Mouse (Mus musculus) erythroid progenitor cell, adult 5-6 weeks (primary cell): ENCODE measurements around the gene Cyp2d11. TPM values are rescaled to one million over a fixed set of nuclear protein-coding genes. Genes with fewer than 3 reads are reported as not detected.
"Not testable (repeated sequence)": the region's sequence is repeated elsewhere in the genome, so short reads cannot be mapped to it uniquely, and the experiment has no call there.

ENCODE experiments used
- ATAC-seq: replicated peaks from 2 replicates; pipeline ENCODE4 v1.8.0; 2016; ENCODE audit warnings: moderate number of reproducible peaks, mild to moderate bottlenecking, moderate TSS enrichment, inconsistent platforms; ENCODE audit not compliant: poor library complexity, low FRiP score, severe bottlenecking
- total RNA-seq, 2 experiments: library from RNA; stranded (forward) in 1 of 2; stranded (reverse) in 1 of 2; fragments of 150-400 nt in 1 of 2; fragments of 186-747, 209-891 nt in 1 of 2; gene quantifications; 2 replicates each; pipeline versions ENCODE4 v1.2.3 to v1.2.4; 2015 to 2017; ENCODE audit warnings: low replicate concordance in 2 of 2

Cyp2d11 gene
- total RNA-seq, 2 experiments from 2014 or later, result not detected

DNA sequence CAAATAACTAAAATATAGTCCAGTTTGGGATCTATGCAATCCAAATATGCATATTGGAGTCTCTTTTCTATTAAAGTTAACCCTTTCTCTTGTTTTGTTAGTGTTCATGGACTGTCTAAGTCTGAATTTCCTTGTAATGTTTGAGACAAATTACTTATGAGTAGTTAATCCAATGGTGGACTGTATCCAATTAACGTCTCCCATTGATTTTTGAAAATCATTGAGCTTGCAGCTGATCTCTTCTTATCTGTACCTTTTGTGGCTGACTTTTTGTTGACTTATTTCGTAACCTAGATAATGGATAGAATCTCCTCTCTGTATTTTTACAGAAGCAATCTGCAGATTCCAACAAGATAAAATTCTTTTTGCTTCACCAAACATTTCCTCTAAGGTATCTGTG is 11.4 kb downstream of the Cyp2d11 start:
- no peak for ATAC-seq

DNA sequence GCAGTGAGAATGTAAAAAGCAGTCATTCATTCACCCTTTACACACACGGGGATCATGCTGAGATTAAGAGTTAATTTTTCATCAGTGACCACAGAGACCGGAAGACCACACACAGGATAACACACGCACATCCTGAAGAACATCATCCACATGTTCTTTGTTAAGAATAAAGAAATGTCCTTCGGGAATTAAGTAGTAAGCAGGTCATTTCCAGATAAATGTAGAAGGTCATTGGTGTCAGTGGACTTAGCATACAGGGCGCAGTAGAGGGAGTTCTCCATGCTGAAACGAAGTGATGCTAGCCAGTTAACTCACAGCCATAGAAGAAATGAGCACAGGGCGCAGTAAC is 13.1 kb downstream of the Cyp2d11 start:
- no peak for ATAC-seq

DNA sequence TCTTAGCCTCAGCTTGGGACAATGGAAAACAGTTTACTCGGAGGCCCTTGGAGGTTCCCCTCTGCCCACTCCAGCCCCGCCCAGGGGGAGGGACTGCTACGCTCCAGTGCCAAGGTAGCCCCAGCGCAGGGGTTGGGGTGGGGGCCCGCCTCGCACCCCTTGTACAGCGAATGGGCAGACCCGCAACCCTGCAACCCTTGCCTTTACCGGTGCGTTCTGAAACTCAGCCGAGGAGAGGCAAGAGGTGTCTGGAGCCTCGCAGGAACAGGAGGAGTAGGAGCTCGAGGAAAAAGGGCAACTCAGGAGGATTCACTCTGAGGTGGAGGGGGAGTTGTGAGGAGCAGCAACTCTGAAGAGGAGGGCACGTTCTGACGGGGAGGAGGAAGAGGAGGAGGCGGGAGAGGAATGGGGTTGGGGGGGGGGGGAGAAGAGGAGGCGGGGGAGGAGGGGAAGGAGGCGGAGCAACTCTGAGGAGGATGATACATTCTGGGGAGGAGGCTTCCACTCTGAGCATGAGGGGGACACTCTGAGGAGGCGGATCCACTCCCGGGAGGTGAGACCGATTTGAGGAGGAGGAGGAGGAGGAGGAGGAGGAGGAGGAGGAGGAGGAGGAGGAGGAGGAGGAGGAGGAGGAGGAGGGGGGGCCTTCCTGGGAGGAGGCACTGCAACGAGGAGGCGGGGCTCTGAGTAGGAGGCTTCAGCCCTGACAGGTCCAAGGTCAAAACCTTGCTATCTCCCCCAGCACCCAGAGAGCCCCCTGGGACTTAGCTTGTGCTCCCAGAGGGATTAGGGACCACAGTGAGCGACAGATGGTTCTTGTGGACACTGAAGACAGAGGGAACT is 13.7 kb downstream of the Cyp2d11 start, which contains the start of gene Cyp2d22:
Cyp2d22 (minus strand) TSS at position 390 of the 843 bp plus-strand sequence.
- no peak; the same call in 1 of the 2 replicates for ATAC-seq

DNA sequence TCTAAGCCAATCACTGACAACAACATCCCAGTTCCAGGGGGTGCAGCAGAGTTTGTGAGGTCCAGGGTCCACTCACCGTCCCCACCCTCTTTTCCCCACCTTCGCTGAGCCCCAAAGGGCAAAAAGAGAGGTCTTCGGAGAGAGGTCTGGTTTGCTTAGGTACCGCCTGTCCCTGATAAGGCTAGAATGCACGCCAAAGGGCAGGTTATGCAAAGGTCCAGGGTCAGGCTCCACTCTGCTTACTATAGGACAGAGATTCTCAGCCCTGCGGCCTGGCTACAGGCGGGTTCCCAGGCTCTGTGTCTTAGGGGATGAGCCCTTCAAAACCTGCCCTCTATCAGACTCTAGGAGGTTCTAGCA is 14.3 kb downstream of the Cyp2d11 start:
- ATAC-seq, result no peak

DNA sequence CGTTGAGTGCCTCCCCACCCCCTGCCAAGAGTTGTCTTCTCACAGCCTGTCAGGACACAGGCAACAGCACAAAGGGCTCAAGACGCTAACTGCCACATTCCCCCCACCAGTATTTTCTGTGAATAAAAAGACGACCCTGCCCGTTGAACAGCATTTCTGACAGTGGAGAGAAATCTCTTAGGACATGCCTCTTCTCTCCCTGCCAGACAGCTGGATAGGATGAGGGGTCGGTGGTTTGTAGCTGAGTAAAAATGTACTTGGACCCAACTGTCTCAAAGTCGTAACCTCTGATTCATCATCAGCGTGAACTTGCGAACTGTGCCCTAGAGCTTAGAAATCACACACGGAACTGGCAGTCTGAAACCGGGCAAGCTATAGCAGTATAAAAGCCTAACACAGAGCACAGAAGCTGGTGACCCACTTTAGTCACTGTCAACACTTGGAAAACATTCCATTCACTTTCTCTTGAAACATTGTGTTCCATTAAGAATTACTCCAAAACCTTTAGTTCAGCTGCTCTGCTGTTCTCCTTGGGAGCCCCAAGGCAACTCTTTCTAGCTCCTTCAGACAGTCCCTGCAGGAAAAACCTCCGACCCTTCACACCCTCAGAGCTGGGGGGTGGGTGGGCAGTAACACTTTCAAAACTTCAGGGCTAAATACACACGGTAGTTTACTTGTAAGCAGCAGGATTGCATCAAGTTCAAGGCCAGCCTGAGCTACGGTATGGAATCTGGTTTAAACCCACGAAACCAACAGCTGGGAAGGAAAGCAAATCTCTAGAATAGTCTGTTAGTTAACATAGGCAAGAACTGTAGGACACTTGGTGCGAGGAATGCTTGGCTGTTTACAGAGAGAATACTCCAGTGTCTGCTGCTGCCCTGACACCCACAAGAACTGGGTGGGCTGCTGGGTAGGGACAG is 15.3 kb downstream of the Cyp2d11 start:
- no peak for ATAC-seq

DNA sequence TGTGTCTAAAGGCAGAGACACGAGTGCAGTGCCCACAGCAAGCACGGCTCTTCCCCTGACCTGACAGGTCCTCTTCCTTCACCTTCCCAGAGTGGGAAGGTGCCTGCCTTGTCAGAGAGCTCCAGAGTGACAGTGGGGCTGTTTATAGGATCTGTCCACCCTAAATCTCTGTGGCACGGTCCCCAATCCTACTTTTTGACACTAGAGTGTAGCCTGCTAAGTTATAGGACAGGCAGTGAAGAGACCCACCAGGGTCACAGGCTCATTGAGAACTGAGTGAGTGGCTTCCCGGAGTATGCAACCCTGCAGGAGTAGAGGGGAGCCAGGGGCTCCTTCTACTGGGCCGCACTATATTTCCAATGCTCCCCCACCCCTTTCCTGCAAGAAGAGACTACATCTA is 16.1 kb downstream of the Cyp2d11 start:
- no peak for ATAC-seq

DNA sequence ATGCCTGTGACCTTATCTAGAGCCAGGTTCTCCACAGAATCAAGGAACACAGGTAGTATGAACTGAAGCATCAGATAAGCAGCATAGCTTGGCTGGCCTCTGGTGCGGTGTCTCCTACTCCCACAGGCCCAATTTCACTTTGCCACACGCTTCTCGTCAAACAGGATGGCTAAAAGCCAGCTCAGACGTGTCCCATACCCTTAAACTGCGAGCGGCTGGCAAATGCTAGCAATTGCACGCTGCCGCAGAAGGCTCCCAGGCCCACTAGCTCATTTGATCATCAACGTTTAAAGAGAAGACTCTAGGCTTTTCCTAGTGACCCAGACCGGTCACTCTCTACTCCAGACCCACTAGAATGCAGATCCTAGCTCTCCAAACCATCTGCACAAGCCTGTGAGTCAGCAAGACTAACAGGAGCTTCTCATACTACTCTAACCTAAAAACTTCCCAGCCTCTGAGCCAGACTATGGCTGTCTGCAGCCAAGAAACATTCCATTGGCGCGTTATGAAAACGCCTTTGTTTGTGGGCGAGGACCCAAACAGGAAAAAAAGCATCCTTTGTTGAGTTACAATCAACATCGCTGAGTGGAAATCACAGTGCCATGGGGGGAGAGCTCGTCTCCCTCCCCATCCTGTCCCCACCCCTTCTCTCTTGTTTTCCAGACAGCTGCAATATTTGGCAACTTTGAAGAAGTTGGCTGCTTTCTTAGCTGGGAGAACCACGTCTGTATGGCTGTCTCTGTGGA is 17.3 kb downstream of the Cyp2d11 start:
- ATAC-seq, result no peak

DNA sequence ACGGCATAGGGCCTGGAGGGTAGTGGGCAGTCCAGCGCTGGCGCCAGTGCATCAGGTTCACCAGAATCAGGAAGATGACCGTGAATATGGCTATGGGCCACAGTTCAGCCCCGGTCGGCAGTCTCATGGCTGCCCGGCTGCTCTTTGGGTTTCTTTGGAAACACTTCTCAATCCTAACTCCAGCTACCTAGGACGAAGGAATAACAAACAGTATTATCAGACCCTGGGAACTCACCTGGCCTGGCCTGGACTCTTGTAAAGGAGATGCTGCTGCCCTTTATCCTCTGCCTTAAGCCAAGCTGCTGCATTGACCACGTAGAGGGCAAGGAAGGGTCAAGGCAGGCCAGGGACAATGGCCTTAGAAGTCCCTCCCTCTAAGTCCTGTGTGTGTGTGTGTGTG is 18.0 kb downstream of the Cyp2d11 start:
- ATAC-seq, result no peak

DNA sequence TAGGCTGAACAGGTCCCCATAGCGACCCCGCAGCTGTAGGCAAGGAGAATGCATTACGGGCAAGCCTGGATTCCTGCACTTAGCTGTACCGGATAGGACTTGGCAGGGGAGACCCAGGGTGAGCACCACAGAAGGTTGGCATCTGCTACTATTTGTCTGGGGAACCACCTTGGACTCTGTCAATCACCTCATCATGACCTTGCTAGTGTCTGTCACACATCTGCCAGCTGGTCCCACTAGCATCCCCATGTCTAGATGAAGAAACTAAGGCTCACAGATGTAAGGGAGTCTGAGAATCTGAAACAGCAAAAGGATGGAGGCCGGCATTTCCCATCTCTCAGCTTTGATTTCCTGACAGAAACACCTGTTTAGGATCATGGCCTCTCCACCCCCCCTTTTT is 19.4 kb downstream of the Cyp2d11 start:
- ATAC-seq, result no peak

DNA sequence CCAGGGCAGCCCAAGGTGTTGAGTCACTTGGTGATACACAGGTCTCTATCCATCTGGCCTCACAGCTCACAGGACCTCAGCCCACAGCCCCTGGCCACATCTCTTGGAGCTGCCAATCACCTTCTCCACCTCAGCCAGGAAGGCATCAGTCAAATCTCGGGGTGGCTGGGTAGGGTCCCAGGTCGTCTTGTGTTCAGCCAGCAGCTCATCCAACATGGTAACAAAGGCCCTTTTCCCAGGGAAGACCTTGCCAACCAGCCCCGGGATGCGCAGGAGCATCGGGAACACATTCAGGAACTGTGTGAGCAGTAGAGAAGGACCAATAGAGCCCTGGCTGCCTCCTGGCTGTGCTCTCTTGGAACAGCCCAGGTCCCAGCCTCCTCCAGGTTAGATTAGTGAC is 20.8 kb downstream of the Cyp2d11 start:
- no peak for ATAC-seq

DNA sequence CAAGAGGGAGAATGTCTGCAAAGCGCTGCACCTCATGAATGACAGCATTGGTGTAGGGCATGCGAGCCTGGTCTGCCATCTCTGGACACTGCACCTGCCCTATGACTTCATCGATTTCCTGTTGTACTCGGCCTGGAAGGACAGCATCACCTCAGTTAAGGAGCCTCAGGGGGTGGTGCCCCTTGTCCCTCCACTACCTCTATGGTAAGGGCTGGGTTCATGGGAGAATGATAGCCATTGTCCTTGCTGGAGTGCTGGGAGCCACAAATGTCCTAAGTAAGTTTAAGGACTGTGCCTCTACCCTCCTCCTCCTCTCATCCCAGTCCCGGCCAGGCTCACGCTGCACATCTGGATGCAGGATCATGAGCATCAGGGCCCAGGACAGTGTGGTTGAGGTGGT is 21.4 kb downstream of the Cyp2d11 start:
- no peak for ATAC-seq

DNA sequence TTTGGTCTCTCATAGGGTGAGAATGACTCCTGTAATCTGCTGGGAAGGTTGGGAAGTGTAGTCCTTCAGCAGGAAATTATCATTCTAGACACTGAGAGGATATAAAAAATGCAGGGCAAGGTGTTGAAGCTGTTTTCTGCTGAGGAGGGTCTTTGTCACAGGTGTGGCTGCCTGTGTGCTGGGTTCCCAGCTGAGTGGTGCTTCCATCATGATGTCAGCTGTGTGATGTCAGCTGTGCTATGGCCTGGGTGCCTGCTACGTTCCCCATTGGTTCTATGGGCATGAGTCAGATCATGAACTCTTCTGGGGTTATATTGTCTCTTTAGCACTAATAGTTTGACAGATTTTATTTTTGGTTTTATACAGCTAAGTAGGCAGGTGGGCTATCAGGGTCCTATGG is 25.0 kb downstream of the Cyp2d11 start:
- no peak for ATAC-seq

DNA sequence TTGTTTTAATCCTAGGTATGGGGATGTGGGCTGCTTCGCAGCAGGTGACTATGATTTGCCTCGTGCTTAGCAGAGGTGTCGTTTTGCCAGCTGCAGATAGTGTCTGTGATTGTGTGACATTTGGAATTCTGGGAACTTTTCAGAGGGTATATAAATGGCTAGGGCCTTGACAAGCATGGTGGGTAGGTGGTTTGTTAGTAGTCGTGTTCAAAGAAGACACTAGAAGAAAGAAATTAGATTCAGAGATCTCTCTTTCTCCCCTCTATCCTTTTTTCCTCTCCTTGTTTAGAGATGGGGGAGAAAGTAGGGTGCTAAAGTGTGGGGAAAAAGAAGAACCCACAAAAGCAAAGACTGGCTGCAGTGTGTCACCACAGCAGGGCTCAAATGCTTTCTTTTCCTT is 25.7 kb downstream of the Cyp2d11 start:
- no peak for ATAC-seq

DNA sequence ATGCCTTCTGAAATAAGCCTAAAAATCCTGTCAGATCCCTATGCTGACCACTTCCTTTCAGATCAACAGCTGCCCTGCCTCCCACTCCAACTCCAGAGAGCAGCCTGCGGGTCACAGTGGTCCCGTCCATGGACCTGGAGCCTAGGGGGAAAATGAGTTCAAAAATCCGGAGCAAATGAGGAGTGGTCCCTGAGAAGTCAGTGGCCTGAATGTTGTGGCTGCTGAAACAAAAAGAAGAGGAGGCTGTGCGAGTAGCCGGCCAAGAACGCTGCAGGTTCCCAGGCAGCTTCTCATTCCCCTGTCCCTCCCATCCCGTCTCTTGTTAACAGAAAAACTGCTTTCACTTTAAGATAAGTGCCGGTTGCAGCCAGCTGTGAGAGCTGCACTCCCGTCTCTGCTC is 29.3 kb downstream of the Cyp2d11 start:
- not testable (repeated sequence) for ATAC-seq

DNA sequence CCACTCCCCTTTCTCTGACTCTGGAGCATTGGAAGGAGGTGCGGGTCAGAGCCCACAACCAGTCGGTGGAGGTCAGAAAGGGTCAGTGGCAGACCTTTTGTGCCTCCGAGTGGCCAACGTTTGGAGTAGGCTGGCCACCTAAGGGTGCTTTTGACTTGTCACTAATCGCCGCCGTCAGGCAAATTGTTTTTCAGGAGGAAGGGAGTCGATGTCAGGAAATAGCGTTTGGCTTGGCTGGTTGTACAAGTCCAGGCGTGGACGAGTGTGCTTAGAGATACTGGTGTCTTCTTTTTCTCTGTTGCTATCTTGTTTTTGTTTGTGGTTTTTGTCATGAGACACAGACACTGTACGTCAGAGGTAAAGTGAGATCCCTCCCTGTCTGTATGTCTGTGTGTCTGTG is 30.0 kb downstream of the Cyp2d11 start:
- ATAC-seq, result not testable (repeated sequence)

DNA sequence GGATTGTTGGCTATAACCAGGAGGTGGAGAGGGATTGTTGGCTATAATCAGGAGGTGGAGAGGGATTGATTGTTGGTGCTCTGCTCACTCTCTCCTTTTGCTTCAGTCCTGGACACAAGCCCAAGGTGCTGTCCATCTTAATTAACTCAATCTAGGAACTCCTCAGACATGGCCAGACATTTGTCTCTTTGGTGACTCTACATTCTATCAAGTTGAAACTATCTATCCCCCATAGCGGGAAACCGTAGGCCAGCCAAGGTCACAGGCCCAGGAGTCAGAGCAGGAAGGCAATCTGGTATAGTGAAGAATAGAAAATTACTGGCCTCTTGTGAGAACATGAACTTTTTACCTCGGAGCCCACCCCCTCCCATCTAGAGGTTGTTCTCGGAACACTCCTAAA is 31.6 kb downstream of the Cyp2d11 start:
- ATAC-seq, result no peak

DNA sequence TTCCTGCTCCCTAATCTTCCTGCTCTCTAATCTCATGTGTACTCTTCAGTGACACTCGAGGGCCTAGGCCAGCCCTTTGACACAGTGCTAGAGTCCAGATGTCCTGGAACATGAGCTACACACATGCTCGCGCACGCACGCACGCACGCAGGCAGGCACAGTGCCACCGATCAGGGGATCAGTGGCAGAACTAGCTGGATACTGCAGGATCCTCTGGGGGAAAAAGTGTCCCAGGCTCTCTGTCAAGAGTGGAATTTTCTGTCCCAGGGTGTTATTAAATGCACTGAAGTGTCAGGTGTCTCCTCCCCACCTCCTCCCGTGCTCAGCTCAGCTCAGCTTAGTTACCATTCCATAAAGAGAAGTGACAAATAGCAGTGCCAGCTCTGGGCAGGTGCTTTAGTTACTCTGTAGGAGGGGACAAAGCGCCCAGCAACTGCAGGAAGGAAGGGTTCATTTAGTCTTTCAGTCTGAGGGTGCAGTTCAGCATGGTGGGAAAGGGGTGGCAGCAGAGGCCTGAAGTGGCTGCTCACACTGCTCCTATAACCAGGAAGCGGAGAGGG is 32.3 kb downstream of the Cyp2d11 start:
- ATAC-seq, result peak; percentile 57; the same call in 1 of the 2 replicates

DNA sequence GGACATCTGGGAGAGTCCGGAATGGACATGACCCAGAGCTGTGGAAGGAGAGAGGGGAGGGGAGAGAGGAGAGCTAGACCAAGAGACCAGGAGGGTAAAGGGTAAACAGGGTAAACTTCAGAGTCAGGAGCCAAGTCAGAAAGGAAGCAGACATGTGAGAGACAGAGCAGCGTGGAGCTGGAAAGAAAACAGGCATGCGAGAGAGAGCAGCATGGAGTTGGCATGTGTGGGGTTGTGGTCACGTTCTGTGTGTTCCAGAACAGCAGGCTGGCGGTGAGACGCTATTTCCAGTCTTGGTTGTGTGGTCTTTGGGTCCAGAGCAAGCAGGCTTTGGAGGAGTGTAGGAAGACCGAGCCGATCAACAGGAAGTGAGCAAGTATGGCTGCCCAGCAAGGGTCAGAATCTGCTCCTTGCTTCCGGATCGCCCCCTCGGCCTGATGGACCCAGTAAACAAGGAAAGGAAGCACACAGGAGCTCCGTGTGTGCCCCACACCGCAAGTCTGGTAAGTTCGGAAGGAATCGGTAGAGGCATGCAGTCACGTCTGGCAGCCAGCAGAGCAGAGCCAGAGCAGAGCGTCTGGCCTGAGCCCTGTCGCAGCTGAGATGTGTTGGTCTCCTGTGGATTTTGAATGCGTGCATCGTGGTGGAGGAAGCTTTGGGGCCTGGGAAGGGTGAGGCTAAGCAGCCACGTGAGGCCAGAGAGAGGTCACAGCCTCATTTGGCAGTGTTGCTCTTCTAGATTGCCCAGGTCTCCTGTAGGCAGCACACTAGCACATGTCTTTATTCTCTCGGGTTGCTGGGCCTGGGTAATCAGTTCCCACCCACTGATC is 35.2 kb downstream of the Cyp2d11 start:
- no peak for ATAC-seq
